25 mouse cellular contexts compared by ENCODE assay signal in genomic region chr5:103612316-103612715, GRCm38 (mm10). TPM values are rescaled to one million over a fixed set of nuclear protein-coding genes. Genes with fewer than 3 reads are reported as not detected.
DNase-seq lines count a peak whose midpoint lies in the region; ATAC-seq and TF ChIP-seq lines count a peak whose summit lies in the region.
"Had no signal": no experiment of that assay in that cellular context is flagged by ENCODE, and none has a peak within 500 bp of the region (broad histone marks: within the 10 kb centered on the region; RNA-seq: fewer than 3 reads in every experiment).

No protein-coding gene starts in this region.

- H3K27ac ChIP-seq in heart, postnatal 0 days (ENCODE audit: low read depth) = no peak overlapping the region
- no peak overlapping the region for H3K27ac ChIP-seq in heart, embryonic 12.5 days (ENCODE audit: poor library complexity, severe bottlenecking)
- no peak overlapping the region for H3K27ac ChIP-seq in liver, adult 2 months (replicated peaks; ENCODE audit: insufficient read depth, low read depth, low read length)
- no peak overlapping the region for H3K27ac ChIP-seq in testis, adult 2 months (ENCODE audit: control insufficient read depth, insufficient read depth, low read depth, low read length)
- H3K27ac ChIP-seq in limb, embryonic 10.5 days = no peak overlapping the region
- H3K27ac ChIP-seq: embryonic facial prominence, embryonic 13.5 days; forebrain, embryonic 12.5 days; heart, embryonic 13.5 days; hindbrain, embryonic 14.5 days; liver, embryonic 13.5 days; stomach, embryonic 15.5 days had no signal

- no peaks in the 10 kb centered on the region for H3K36me3 ChIP-seq in heart, postnatal 0 days (replicated peaks; ENCODE audit: control insufficient read depth, insufficient read depth, low read length)
- no peaks in the 10 kb centered on the region for H3K36me3 ChIP-seq in heart, embryonic 12.5 days
- no peaks in the 10 kb centered on the region; the same call in 1 of the 2 replicates for H3K36me3 ChIP-seq in liver, adult 2 months (ENCODE audit: control insufficient read depth, insufficient read depth, low read length)
- no peaks in the 10 kb centered on the region for H3K36me3 ChIP-seq in testis, adult 2 months (ENCODE audit: control insufficient read depth, insufficient read depth, low read length)
- H3K36me3 ChIP-seq in limb, embryonic 10.5 days = no peaks in the 10 kb centered on the region
- H3K36me3 ChIP-seq: embryonic facial prominence, embryonic 13.5 days; forebrain, embryonic 12.5 days; heart, embryonic 13.5 days; liver, embryonic 13.5 days; stomach, embryonic 15.5 days had no signal

- no peak for DNase-seq in heart, postnatal 0 days (ENCODE audit: low spot score)
- no peak for DNase-seq in liver, adult 2 months (ENCODE audit: extremely low read depth, low read depth, low spot score)
- DNase-seq in liver = no peak
- DNase-seq in testis, postnatal 10 days (ENCODE audit: low spot score) = no peak
- DNase-seq in limb, embryonic 10.5 days (ENCODE audit: low spot score) = no peak
- DNase-seq: adrenal gland, postnatal 25 days; cerebellum, adult 8-10 months; cerebellum, postnatal 36 days; embryo, embryonic 11 days; heart, postnatal 36 days; liver, embryonic 13.5 days had no signal

- H3K9me3 ChIP-seq in heart, postnatal 0 days (replicated peaks; ENCODE audit: control insufficient read depth, low read length) = no peaks in the 10 kb centered on the region
- H3K9me3 ChIP-seq in heart, embryonic 12.5 days (replicated peaks) = no peaks in the 10 kb centered on the region
- H3K9me3 ChIP-seq in limb, embryonic 10.5 days (replicated peaks) = no peaks in the 10 kb centered on the region
- H3K9me3 ChIP-seq: embryonic facial prominence, embryonic 13.5 days; forebrain, embryonic 12.5 days; heart, embryonic 13.5 days; liver, embryonic 13.5 days; stomach, embryonic 15.5 days had no signal

- TF ChIP-seq CTCF in heart, postnatal 0 days (IDR thresholded peaks at IDR 0.05; ENCODE audit: low read depth) = peak; percentile 56
- TF ChIP-seq CTCF in liver, adult 2 months (IDR thresholded peaks at IDR 0.05; ENCODE audit: low read depth, low read length) = peak; percentile 29; the same call in 1 of the 2 replicates
- peak; percentile 22; the same call in 1 of the 2 replicates for TF ChIP-seq CTCF in testis, adult 2 months (IDR thresholded peaks at IDR 0.05; ENCODE audit: control insufficient read depth, insufficient read depth, insufficient replicate concordance, low read depth, low read length)

- H3K9ac ChIP-seq in heart, postnatal 0 days (replicated peaks; ENCODE audit: low read depth, low read length) = no peak overlapping the region
- no peak overlapping the region for H3K9ac ChIP-seq in heart, embryonic 12.5 days
- no peak overlapping the region for H3K9ac ChIP-seq in liver, adult 2 months (ENCODE audit: low read depth, low read length)
- H3K9ac ChIP-seq: embryonic facial prominence, embryonic 13.5 days; forebrain, embryonic 12.5 days; heart, embryonic 13.5 days; hindbrain, embryonic 14.5 days; liver, embryonic 13.5 days; stomach, embryonic 15.5 days had no signal

- no peak overlapping the region for H3K4me2 ChIP-seq in heart, postnatal 0 days (ENCODE audit: low read depth, low read length)
- no peak overlapping the region for H3K4me2 ChIP-seq in heart, embryonic 12.5 days
- H3K4me2 ChIP-seq: embryonic facial prominence, embryonic 13.5 days; forebrain, embryonic 12.5 days; heart, embryonic 13.5 days; hindbrain, embryonic 14.5 days; liver, embryonic 13.5 days; midbrain, embryonic 11.5 days; stomach, embryonic 15.5 days had no signal

- peak; percentile 33; the same call in 1 of the 2 replicates for ATAC-seq in heart, postnatal 0 days (ENCODE audit: insufficient read depth, low read depth)
- no peak for ATAC-seq in heart, embryonic 12.5 days (ENCODE audit: insufficient number of reproducible peaks, low FRiP score)

- no peaks in the 10 kb centered on the region for H3K27me3 ChIP-seq in heart, postnatal 0 days (ENCODE audit: control insufficient read depth, insufficient read depth, low read length)
- H3K27me3 ChIP-seq in heart, embryonic 12.5 days (replicated peaks) = no peaks in the 10 kb centered on the region
- H3K27me3 ChIP-seq in liver, adult 2 months (ENCODE audit: control insufficient read depth, insufficient read depth, low read length) = no peaks in the 10 kb centered on the region
- H3K27me3 ChIP-seq in testis, adult 2 months (ENCODE audit: control insufficient read depth, insufficient read depth, low read length) = no peaks in the 10 kb centered on the region
- H3K27me3 ChIP-seq in limb, embryonic 10.5 days (ENCODE audit: low read depth, poor library complexity, severe bottlenecking) = no peaks in the 10 kb centered on the region
- H3K27me3 ChIP-seq: embryonic facial prominence, embryonic 13.5 days; forebrain, embryonic 12.5 days; heart, embryonic 13.5 days; liver, embryonic 13.5 days; stomach, embryonic 15.5 days had no signal

- no peaks in the 10 kb centered on the region for H3K79me2 ChIP-seq in liver, adult 2 months (ENCODE audit: control insufficient read depth, insufficient read depth, low read length)

- no peak for TF ChIP-seq EP300 in heart, postnatal 0 days (IDR thresholded peaks at IDR 0.05; ENCODE audit: low read depth)

- H3K4me1 ChIP-seq in heart, postnatal 0 days (ENCODE audit: control insufficient read depth, insufficient read depth) = no peaks in the 10 kb centered on the region
- no peaks in the 10 kb centered on the region for H3K4me1 ChIP-seq in heart, embryonic 12.5 days (replicated peaks)
- H3K4me1 ChIP-seq in liver, adult 2 months (ENCODE audit: control insufficient read depth, insufficient read depth, low read length) = no peaks in the 10 kb centered on the region
- H3K4me1 ChIP-seq in testis, adult 2 months (ENCODE audit: control insufficient read depth, insufficient read depth, low read length) = no peaks in the 10 kb centered on the region; the same call in 1 of the 2 replicates
- no peaks in the 10 kb centered on the region for H3K4me1 ChIP-seq in limb, embryonic 10.5 days
- H3K4me1 ChIP-seq: forebrain, embryonic 12.5 days; heart, embryonic 13.5 days; liver, embryonic 13.5 days; stomach, embryonic 15.5 days had no signal

- WGBS in heart, postnatal 0 days = 67% methylated on average over 7 of the region's 7 CpGs
- WGBS in heart, embryonic 12.5 days = 73% methylated on average over 7 of the region's 7 CpGs
- WGBS in liver, adult 2 months = 83% methylated on average over 7 of the region's 7 CpGs
- WGBS in limb, embryonic 10.5 days = 84% methylated on average over 7 of the region's 7 CpGs

- H3K4me3 ChIP-seq in heart, postnatal 0 days (ENCODE audit: low read depth, low read length) = no peak overlapping the region
- H3K4me3 ChIP-seq in heart, embryonic 12.5 days = no peak overlapping the region
- H3K4me3 ChIP-seq in liver, adult 2 months (ENCODE audit: insufficient read depth, low read depth, low read length) = no peak overlapping the region
- no peak overlapping the region for H3K4me3 ChIP-seq in testis, adult 2 months (ENCODE audit: control insufficient read depth, low read depth, low read length)
- no peak overlapping the region for H3K4me3 ChIP-seq in limb, embryonic 10.5 days
- H3K4me3 ChIP-seq: embryonic facial prominence, embryonic 13.5 days; erythroblast, embryonic 14.5 days; forebrain, embryonic 12.5 days; heart, embryonic 13.5 days; liver, embryonic 13.5 days; stomach, embryonic 15.5 days had no signal

- no peak for TF ChIP-seq POLR2A in liver, adult 2 months (IDR thresholded peaks at IDR 0.05; ENCODE audit: extremely low read depth, insufficient read depth, low read length)
- TF ChIP-seq POLR2A in testis, adult 2 months (IDR thresholded peaks at IDR 0.05; ENCODE audit: control insufficient read depth, low read depth, low read length) = no peak

RNA-seq across cellular contexts. Expression of gene Slc10a6, which starts 16.9 kb away (rescaled TPM):
- 9.6 and 14.9 TPM in 2 replicates for total RNA-seq in heart, postnatal 0 days (2014; rRNA removed; ENCODE audit: low replicate concordance)
- polyA plus RNA-seq in heart, postnatal 0 days (2015; fragmentation: Nextera tagmentation; extraction: Ambion mirVana) = 1.2 and 1.7 TPM in 2 replicates
- polyA plus RNA-seq in heart, embryonic 12.5 days (2016; fragmentation: Nextera tagmentation; extraction: Ambion mirVana) = 0.20 and 0.26 TPM in 2 replicates
- total RNA-seq in liver, adult 2 months (2014; rRNA removed) = 0.34 and 0.37 TPM in 2 replicates
- 0.06 TPM in 1 of 2 replicates, not detected in the other for polyA plus RNA-seq in liver, adult 2 months (2012; rRNA removed)
- 0.85 and 1.2 TPM in 2 replicates for polyA plus RNA-seq in testis, adult 2 months (2012; rRNA removed)
- not detected in 2 replicates for polyA plus RNA-seq in limb, embryonic 10.5 days (2016; fragmentation: Nextera tagmentation; extraction: Ambion mirVana)
- total RNA-seq: left cerebral cortex, adult 8-10 months; monocyte, adult 5-6 weeks; neutrophil, adult 5-6 weeks had no signal
- polyA plus RNA-seq: forebrain, embryonic 12.5 days; kidney, embryonic 14.5 days; liver, embryonic 13.5 days had no signal

RNA-seq across cellular contexts. Expression of gene 1700016H13Rik, which starts 43.5 kb away (rescaled TPM):
- not detected in 2 replicates for total RNA-seq in heart, postnatal 0 days (2014; rRNA removed; ENCODE audit: low replicate concordance)
- polyA plus RNA-seq in heart, postnatal 0 days (2015; fragmentation: Nextera tagmentation; extraction: Ambion mirVana) = 0.21 and 0.33 TPM in 2 replicates
- polyA plus RNA-seq in heart, embryonic 12.5 days (2016; fragmentation: Nextera tagmentation; extraction: Ambion mirVana) = 0.18 and 0.26 TPM in 2 replicates
- total RNA-seq in liver, adult 2 months (2014; rRNA removed) = not detected in 2 replicates
- polyA plus RNA-seq in liver, adult 2 months (2012; rRNA removed) = not detected in 2 replicates
- polyA plus RNA-seq in testis, adult 2 months (2012; rRNA removed) = 429 TPM in 2 replicates
- polyA plus RNA-seq in limb, embryonic 10.5 days (2016; fragmentation: Nextera tagmentation; extraction: Ambion mirVana) = 0.16 and 0.20 TPM in 2 replicates
- total RNA-seq: adrenal gland, postnatal 25 days; heart, postnatal 36 days; layer of hippocampus, postnatal 10 days; left cerebral cortex, adult 8-10 months; monocyte, adult 5-6 weeks; neutrophil, adult 5-6 weeks had no signal
- polyA plus RNA-seq: erythroblast, embryonic 14.5 days; forebrain, embryonic 12.5 days had no signal

Comparison
In these comparisons a context has a peak if more than half of its experiments do, and no peak if none do; other contexts are left out.
1. RNA of gene 1700016H13Rik, which starts 43.5 kb away (polyA plus RNA-seq): 429 TPM in testis, adult 2 months; 0.21 to 0.33 TPM in heart, postnatal 0 days, 0.18 to 0.26 TPM in heart, embryonic 12.5 days, 0.16 to 0.20 TPM in limb, embryonic 10.5 days and not detected in liver, adult 2 months; every median in the first group is over 100 times any median in the second.
2. Peak in every context shown above with its lines, with median percentiles within 50 percentile points of each other: CTCF ChIP-seq.